Mouse (Mus musculus) bone marrow macrophage, adult 2 months (primary cell): ENCODE results near the gene Gemin2. TPM values are rescaled to one million over a fixed set of nuclear protein-coding genes. Genes with fewer than 3 reads are reported as not detected.
"Not testable (repeated sequence)": the region's sequence is repeated elsewhere in the genome, so short reads cannot be mapped to it uniquely, and the experiment has no call there.

Source experiments
- H3K27ac ChIP-seq: 2 replicates; pipeline ENCODE4 v1.5.1; 2012; ENCODE audit warnings: low read depth, low read length; ENCODE audit not compliant: insufficient read depth
- H3K4me1 ChIP-seq: 2 replicates; pipeline ENCODE4 v1.6.1; 2012; ENCODE audit warnings: low read length; ENCODE audit not compliant: control insufficient read depth, insufficient read depth
- H3K4me3 ChIP-seq: 2 replicates; pipeline ENCODE4 v1.5.1; 2012; ENCODE audit warnings: mild to moderate bottlenecking, low read length, moderate library complexity; ENCODE audit not compliant: insufficient read depth
- CTCF ChIP-seq: IDR thresholded peaks from 2 replicates; pipeline ENCODE4 v1.5.1; 2012; ENCODE audit warnings: low read depth, mild to moderate bottlenecking, low read length, moderate library complexity
- POLR2A ChIP-seq: IDR thresholded peaks from 2 replicates; pipeline ENCODE4 v1.6.1; 2012; ENCODE audit warnings: mild to moderate bottlenecking, low read depth, low read length, borderline replicate concordance
- polyA plus RNA-seq: library from polyadenylated mRNA; stranded (reverse); fragments of >200 nt; gene quantifications from 2 replicates; pipeline ENCODE4 v1.2.4, GENCODE M21; 2012; ENCODE audit not compliant: missing spikeins, insufficient read depth, insufficient read length

The Gemin2 gene
- polyA plus RNA-seq: 6.3 and 6.9 TPM in 2 replicates

DNA sequence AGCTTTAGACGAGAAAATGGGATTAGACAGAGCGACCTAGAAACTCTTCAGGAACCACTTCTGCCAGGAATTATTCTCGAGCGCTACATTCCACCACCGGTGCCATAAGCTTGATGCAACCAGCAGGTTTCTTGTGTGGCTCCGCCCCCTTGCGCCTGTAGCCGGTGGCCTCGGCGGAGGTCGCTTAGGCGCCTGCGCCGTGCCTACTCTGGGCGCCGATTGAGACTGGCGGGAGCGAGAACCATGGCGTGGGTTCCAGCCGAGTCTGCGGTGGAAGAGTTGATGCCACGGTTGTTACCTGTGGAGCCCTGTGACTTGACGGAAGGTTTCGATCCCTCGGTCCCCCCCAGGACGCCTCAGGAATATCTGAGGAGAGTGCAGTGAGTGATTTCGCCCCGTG is at the start of gene Gemin2:
Gene Gemin2, plus strand, starts transcription at position 160 of the 400 bp plus-strand sequence.
- TF ChIP-seq POLR2A: no peak
- no peak for TF ChIP-seq CTCF
- Histone ChIP-seq H3K27ac (peak within 1 kb of the TSS; percentile 35), H3K4me3 (peak within 1 kb of the TSS; percentile 82), H3K4me1 (peaks cover 6% of the 10 kb centered on the region; the same call in 1 of the 2 replicates)

DNA sequence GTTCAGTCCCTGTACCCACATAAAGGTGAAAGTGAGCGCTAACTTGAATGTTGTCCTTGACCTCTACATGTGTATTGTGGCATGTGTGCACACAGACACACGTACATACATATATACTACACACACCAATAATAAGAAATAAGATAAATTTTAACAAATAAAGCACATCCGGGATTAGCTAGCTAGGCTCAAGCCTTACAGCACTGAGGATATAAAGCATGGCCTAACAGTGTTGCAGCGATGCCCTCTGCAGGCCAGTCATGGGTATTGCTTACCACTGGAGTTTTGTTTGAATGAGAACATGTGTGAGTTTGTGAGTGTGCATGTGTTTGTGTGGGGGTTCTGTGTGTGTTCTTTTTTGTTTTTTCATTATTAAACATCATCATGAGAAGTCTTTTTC is 48.6 kb upstream of the Gemin2 start:
- TF ChIP-seq POLR2A (no peak), CTCF (0 out of 2 replicates have a peak, but pooled peaks have one; percentile 35)
- Histone ChIP-seq H3K4me3 (no peak overlapping the region), H3K4me1 (no peaks in the 10 kb centered on the region), H3K27ac (no peak overlapping the region)

DNA sequence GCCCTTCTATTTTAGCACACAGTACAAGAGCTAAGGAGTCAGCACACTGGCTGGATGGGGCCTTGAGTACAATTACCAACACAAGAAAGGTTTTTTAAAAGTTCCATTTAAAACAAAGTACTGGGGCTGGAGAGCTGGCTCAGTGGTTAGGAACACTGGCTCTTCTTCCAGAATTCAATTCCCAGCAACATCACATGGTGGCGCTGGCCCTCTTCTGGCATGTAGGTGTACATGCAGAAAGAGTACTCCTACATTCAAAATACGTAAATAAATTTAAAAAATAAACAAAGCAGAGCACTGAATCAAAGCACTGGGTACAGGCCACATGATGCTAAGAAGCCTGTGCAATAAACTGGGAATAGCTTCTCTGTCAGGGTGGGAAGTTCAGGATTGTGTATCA is 36.2 kb upstream of the Gemin2 start:
- Histone ChIP-seq H3K4me1 (0 out of 2 replicates have a peak, but pooled peaks cover 4% of the 10 kb centered on the region), H3K4me3 (no peak overlapping the region), H3K27ac (no peak overlapping the region)
- TF ChIP-seq CTCF: no peak
- TF ChIP-seq POLR2A: no peak

DNA sequence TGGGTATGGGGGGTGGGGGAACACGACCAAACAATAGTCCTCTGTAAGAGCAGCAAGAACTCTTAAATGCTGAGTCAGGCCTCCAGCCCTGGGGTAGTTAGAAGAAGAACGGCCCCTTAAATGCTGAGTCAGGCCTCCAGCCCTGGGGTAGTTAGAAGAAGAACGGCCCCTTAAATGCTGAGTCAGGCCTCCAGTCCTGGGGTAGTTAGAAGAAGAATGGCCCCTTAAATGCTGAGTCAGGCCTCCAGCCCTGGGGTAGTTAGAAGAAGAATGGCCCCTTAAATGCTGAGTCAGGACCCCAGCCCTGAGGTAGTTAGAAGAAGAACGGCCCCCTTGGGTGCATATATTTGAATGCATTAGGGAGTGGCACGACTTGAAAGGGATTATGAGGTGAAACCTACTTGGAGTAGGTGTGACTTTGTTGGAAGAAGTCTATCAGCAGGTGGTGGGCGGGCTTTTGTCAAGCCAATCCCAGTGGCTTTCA is 32.0 kb upstream of the Gemin2 start:
- not testable (repeated sequence) for H3K27ac ChIP-seq, H3K4me1 ChIP-seq, H3K4me3 ChIP-seq

DNA sequence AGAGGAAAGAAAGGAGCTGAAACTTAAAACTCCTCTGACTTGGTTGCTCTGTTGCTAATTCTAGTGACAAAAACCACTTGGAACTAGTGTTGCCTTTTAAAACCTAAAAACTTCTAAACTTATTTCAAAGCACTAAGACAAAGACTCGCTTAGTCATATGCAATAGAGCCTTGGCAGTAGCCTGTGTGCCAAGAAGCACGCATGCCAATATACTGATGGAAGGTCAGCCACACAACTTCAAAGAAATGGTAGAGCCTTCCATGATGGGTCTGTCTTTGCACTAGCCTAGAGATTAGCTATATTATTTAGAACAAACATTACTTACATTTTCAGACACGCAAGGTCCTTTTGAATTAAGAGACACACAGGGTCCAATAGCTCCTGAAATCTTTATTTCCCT is 27.4 kb upstream of the Gemin2 start:
- Histone ChIP-seq H3K4me1 (0 out of 2 replicates have a peak, but pooled peaks cover 4% of the 10 kb centered on the region), H3K27ac (no peak overlapping the region), H3K4me3 (no peak overlapping the region)
- TF ChIP-seq POLR2A (no peak), CTCF (no peak)

- H3K4me1 ChIP-seq: peaks cover 6% of the 10 kb centered on the region; the same call in 1 of the 2 replicates
- no peak for TF ChIP-seq CTCF
- H3K4me3 ChIP-seq: no peak overlapping the region
- H3K27ac ChIP-seq: no peak overlapping the region
Measured at GRCm38 (mm10) chr12:59010482-59010881, 2.7 kb upstream of the Gemin2 start.

DNA sequence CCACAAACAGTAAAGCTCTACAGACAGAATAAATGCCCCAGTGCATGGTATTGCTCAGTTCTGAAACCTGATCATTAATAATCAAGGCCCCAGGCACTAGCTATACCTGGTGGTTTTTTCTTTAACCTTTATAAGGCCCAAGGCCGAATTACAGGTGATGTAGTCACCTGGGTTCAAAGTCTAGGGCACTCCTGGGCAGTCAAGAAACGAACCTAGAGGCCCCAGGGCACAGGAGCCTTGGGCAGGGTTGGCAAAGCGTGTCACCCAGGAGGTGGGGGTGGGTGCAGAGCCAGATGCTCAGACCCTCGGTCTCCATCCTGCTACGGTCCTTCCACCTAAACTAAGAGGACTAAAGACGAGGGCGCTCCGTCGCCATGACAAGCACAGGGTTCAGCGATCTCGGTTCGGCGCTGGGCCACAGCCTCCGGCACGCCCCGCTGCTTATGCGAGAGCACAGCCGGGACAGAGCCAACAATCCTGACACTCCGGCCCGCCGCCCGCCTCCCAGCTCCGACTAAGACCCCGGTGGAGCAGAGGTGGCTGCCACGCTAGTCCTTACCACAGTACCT is 1.8 kb upstream of the Gemin2 start:
- H3K4me3 ChIP-seq: peak overlapping the region; percentile 89
- peak overlapping the region; percentile 43 for H3K27ac ChIP-seq
- TF ChIP-seq POLR2A (no peak), CTCF (no peak)
- H3K4me1 ChIP-seq: peaks cover 6% of the 10 kb centered on the region; the same call in 1 of the 2 replicates

GRCm38 (mm10) chr12:59011844-59012709 is 1.1 kb upstream of the Gemin2 start, which contains the start of gene Sec23a:
Sec23a (minus strand) TSS chr12:59012017.
- Histone ChIP-seq H3K4me1 (peaks cover 6% of the 10 kb centered on the region; the same call in 1 of the 2 replicates), H3K27ac (peak within 1 kb of the TSS; percentile 43), H3K4me3 (peak within 1 kb of the TSS; percentile 89)
- TF ChIP-seq POLR2A (peak; percentile 44; the same call in 1 of the 2 replicates), CTCF (no peak)

DNA sequence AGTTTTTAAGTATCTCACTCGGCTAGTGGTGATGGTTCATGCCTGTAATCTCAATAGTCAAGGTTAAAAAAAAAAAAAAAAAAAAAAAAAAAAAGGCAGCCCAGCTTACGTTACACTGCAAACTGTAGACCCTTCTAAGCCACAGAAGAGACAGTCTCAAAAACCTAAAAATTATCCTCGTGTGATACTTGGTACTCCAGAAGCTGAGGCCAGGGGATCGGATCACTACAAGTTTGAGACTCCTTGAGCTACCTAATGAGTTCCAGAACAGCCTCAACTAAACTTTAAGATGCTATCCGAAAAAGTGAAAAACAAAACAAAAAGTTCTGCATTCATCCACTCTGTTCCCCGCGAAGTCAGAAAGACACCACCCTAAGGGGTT is 492 bp upstream of the Gemin2 start:
- H3K27ac ChIP-seq: peak overlapping the region; percentile 35
- peak overlapping the region; percentile 82 for H3K4me3 ChIP-seq
- H3K4me1 ChIP-seq: peaks cover 6% of the 10 kb centered on the region; the same call in 1 of the 2 replicates

GRCm38 (mm10) chr12:59017970-59018369 is 4.8 kb downstream of the Gemin2 start:
- Histone ChIP-seq H3K4me3 (no peak overlapping the region), H3K4me1 (peaks cover 2% of the 10 kb centered on the region; the same call in 1 of the 2 replicates), H3K27ac (no peak overlapping the region)
- TF ChIP-seq CTCF: no peak

More for the DNA sequence above, 492 bp upstream of the Gemin2 start:
- TF ChIP-seq POLR2A (no peak), CTCF (no peak)
